Mouse (Mus musculus) brain, embryonic 14.5 days (tissue): ENCODE results near the gene Slc39a8. TPM values are rescaled to one million over a fixed set of nuclear protein-coding genes. Genes with fewer than 3 reads are reported as not detected.

ENCODE experiments used
- DNase-seq: peaks from one replicate; pipeline ENCODE4 v3.0.0-alpha.2; 2011; ENCODE audit warnings: low read depth
- CTCF ChIP-seq: fragments of 200-500 bp; IDR thresholded peaks from 2 replicates; pipeline ENCODE4 v1.5.1; 2012; ENCODE audit warnings: inconsistent platforms, mild to moderate bottlenecking, moderate library complexity, borderline replicate concordance; ENCODE audit not compliant: insufficient read depth, insufficient read length; ENCODE audit errors: extremely low read depth
- POLR2A ChIP-seq: fragments of 200-500 bp; IDR thresholded peaks from 2 replicates; pipeline ENCODE4 v1.6.1; 2012; ENCODE audit warnings: mild to moderate bottlenecking, inconsistent platforms, borderline replicate concordance; ENCODE audit not compliant: poor library complexity, insufficient read depth, insufficient read length, severe bottlenecking; ENCODE audit errors: extremely low read depth
- polyA plus RNA-seq: library from polyadenylated mRNA; depleted of rRNA; stranded (reverse); fragments of >200 nt; gene quantifications from 2 replicates; pipeline ENCODE4 v1.2.3, GENCODE M21; 2012

Gene Slc39a8
- polyA plus RNA-seq, 1 experiment = 9.7 TPM

DNA sequence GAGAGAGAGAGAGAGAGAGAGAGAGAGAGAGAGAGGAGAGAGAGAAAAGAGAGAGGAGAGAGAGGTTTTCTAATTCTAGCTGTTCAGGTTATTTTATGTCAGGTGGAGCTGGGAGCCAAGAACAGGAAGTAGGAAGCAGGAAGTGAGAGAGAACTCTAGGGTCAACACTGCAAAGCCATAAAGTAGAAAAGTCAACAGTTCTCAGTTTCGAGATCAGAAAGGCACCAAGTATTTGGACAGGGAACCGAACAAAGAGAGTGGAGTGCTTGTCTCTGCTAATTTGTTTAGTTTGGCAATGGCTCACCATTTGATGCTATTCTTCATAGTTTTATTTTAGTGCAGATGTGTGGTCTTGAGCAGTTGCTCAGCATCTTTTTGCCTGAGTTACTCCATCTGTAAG lies 26.5 kb downstream of the Slc39a8 start:
- TF ChIP-seq CTCF = no peak
- no peak for TF ChIP-seq POLR2A
- no peak for DNase-seq

DNA sequence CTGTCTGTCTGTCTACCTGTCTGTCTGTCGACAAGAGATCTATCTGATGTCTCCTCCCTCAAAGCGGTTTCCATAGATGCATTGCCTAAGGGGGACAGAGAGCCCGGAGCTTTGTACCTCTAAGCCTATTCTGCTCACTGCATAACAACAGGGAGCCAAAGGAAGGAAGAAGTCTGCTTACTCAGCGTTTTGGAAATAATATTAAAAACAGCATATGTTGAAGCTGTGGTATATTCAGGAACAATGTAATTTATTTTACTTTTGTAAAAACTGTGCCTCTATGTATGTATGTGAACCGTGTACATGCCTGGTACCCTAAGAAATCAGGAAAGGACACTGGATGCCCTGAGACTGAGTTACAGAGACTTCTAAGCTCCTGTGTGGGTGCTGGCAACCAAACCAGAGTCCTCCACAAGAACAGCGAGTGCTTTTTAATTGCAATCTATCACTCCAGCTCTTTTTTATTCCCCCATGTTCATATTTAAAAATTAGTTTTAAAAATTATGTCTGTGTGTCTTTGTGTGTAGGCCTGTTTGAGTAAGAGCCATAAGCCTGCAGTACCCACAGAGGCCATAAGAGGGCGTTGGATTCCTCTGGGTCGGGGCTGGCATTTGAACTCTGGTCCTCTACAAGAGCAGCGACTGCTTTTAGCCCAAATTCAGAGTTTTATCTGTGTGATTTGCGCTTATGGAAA lies 28.7 kb downstream of the Slc39a8 start:
- no peak for DNase-seq
- TF ChIP-seq POLR2A (no peak), CTCF (peak; percentile 31; the same call in 1 of the 2 replicates)

DNA sequence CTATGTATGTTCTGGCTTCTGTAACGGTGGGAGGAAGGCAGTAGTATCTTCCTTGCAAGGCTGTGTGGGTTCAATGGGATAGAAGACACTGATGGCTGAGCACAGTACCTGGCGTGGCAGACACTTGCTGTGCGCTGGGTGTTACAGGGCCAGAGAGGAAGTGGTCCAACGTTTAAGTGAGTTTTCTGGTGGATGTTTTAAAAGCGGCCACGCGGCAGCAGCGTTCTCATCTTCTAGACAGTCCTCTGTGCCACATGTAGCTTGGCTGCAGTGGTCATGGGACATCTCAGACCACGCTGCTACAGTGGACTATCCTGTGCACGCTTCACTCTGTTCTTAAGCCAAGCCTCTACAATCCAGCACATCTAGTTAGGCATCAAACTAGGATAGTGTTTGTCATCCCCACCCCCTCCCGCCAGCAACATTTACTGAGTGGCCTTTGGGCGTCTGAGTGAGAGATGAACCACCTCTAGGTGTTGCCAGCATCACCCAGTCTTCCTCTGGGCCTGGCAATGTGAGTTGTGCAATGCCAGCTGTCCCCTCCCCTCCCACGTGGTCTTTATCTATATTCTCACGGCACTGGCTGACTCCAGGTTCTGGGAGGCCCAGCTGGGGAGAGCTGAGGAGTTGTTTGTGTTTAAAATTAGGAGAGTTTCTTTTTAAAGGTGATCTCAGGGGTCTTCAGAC lies 29.4 kb downstream of the Slc39a8 start:
- no peak for DNase-seq
- TF ChIP-seq CTCF (no peak), POLR2A (no peak)

DNA sequence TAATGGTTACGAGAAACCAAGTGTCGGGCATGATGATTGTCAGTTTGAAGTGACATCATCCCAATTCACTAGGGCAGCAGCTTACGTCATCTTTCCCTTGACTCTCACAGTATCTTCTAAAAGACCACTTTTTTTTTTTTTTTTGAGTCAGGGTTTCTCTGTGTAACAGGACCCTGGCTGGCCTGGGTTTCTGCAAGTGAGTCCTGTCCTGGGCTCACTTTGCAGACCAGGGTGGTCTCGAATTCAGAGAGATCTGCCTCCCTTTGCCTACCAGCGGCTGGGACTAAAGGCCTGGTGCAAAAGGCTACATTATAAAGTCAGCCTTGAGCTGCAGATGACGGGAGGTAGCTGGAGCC lies 29.9 kb downstream of the Slc39a8 start:
- no peak for DNase-seq
- TF ChIP-seq CTCF (no peak), POLR2A (no peak)

DNA sequence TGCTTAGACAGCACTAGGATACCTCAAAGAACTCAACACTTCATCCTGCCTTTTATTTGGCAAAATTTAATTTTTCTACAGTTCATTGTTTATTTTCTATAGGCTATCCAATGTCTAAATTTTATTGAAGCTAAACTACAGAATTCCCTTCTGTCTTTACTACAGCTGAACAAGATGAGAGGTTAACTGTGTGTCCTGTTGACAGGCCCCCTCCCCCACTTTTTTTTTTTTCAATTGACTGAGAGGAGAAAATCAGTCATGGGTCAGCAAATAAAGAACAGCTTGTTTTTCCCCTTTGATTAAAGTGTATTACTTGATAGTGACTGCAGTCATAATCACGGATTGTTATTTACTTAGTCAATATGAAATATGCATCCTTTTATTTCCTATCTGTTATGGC lies 31.2 kb downstream of the Slc39a8 start:
- DNase-seq = no peak

DNA sequence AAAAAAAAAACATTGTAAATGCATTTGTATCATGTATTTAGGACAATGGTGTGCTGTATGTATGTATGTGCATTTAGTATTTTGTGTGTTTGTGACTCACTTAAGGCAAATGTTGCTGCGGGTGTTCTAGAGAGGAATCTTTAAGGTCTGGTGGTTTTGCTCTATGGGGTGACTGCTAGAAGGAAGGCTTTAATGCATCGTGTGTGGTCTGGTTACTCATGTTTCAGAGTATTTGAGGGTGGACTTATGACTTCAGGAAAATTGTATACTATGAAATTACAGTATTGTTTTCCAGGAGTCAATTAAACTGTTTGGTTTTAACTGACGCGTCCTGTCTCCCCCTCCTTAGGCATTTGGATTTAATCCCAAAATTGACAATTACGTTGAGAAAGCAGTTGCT lies 32.1 kb downstream of the Slc39a8 start:
- DNase-seq = no peak
- TF ChIP-seq CTCF (no peak), POLR2A (no peak)

More for the DNA sequence above, 31.2 kb downstream of the Slc39a8 start:
- TF ChIP-seq POLR2A (no peak), CTCF (no peak)

DNA sequence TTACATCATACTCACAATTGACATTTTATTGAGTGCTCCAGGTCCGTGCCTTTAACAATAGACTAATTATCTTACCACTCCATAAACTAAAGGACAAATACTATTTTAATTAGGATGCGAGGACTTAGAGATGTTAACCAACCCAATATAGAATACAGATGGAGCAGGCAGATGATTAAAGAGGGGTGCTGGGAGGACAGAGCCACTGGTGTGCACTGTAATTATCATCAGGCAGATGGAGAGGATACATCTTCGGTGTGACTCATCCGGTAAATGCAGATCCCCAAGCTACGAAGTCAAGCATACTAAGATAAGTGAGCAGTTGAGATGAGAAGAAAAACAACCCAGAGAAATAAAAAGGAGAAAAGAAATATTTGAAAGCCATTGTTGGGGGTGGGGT lies 34.4 kb downstream of the Slc39a8 start:
- TF ChIP-seq CTCF = no peak
- no peak for TF ChIP-seq POLR2A
- DNase-seq = no peak

DNA sequence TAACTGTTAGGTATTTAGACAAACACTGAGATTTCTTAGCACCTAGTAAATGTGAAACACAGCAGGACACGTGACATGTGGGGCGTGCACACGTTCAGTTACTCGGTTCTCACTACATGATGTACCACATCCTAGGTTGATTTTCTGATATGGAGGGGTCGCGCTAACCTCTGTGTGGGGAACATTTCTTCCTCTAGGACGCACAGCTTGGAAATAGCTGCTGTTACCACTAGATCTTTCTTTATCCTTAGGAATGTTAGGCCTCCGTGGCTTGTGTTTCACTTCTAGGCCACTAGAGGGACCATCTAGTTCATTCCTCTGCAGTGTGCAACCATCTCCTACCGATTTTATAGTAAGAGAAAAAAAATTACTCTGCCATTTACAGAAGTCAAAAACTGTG lies 37.7 kb downstream of the Slc39a8 start:
- TF ChIP-seq POLR2A (no peak), CTCF (peak; percentile 67; the same call in 1 of the 2 replicates)

DNA sequence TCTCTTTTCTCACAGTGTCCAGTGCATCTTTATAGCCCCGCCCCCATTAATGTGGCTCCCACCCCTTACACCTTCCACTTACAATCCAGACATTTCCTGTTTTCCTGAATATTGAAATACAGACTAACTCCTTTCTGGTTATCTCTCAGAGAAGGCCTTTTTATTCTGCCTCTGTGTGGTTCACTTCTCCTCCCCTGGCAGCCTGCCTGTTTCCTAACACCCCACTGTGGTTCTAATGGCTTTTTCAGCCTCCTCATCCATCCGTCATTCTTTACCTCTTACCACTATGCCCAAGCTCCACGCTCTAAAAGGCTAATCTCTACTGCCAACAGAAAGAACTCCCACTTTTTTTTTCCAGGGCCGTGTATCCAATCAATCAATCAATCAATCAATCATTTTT lies 44.0 kb downstream of the Slc39a8 start:
- DNase-seq = peak; percentile 35
- TF ChIP-seq CTCF = no peak
- TF ChIP-seq POLR2A = no peak

More for the DNA sequence above, 37.7 kb downstream of the Slc39a8 start:
- peak; percentile 75 for DNase-seq

DNA sequence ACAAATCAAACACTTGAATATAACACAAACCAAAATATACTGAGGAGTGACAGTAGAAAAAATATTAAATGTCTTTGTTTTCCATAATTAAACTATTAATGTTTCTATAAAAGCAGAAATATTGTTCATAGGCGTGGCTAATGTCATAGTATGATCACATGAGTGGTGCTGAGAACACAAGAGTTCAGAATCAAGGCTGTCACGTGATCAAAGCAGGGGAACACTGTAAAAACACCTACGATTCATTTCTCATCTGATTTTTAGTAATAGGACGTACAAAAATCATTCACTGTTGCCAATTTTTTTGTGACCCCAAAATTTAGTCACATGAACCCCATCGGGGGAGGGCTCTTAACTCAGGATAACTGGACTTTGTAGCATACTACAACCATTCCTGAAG lies 47.2 kb downstream of the Slc39a8 start:
- TF ChIP-seq POLR2A = no peak
- no peak for TF ChIP-seq CTCF
- no peak for DNase-seq

DNA sequence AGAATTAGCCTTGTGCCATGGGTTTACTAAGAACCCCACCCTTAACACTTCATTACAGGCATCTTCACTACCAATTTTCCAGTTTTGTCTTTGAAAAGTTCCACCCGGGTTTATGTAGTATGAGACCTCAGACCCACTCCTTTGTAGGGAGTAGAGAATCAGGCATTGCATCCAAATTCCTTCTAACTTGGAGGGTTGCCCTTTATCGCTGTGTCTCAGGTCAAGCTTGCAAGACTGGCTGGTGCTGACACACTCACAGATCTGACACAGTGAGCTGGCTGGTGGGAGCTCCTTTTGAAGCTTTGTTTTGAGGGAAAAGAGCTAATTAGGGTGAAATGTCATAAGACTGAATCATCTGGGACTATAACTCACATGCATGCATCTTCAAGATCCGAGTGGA lies 48.5 kb downstream of the Slc39a8 start:
- TF ChIP-seq POLR2A (no peak), CTCF (no peak)
- no peak for DNase-seq

DNA sequence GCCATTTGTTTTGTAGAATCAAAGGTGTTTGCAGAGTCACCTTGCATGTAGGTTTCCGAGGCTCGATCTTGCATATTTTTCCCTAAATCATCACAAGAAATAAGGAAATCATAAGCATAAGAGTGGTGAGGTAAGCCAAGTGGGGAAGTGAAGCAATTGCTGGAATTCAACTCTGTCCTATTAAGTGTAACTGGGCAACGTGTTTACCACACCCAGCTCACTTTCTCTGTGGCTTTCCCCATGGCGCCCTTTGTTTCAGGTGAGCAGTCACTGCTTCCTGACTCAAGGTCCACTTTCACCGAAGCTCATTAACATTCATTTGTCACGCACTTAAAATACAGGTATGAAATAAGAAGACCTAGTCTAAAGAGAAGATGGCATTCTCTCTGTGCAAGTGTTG lies 53.0 kb downstream of the Slc39a8 start:
- TF ChIP-seq CTCF (no peak), POLR2A (no peak)
- DNase-seq = no peak

DNA sequence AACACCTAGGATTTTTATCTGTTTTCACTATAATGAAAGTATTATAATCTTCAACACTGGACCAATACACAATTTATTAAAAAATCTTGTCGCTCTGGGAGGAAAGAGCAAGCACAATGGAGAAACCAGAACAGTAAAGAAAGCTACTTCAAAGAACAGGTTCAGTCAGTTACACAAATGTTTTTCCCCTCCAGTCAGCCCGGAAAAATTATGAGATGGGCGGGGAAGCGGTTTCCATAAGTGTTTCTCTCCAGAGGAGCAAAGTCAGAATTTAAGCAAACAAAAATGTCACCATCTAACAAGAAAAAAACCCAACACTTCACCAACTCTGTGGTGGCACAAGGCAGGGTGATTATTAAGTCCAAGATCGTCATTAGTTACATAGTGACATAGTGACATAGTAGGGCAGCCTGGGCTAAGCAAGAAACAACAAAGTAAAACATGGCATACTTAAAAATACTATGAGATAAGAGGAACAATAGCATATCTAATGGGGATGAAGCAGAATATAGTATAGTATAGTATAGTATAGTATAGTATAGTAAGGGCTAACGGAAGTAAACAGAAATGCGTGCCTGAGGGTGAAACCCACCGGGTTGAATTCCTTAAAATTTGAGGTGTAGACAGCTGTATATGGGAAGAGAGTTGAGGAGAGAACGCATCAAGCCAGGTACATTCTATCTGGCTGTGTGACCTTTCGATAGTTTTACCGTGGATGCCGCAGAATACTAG lies 61.0 kb downstream of the Slc39a8 start:
- TF ChIP-seq POLR2A (no peak), CTCF (no peak)
- DNase-seq = no peak
